Mouse (Mus musculus) erythroblast, embryonic 14.5 days (primary cell): ENCODE results near the gene Csmd2.

Source experiments
- GATA1 ChIP-seq: IDR thresholded peaks from 2 replicates; pipeline ENCODE4 v1.6.1; 2012; ENCODE audit warnings: low read length, inconsistent platforms, mixed read lengths
- TAL1 ChIP-seq: IDR thresholded peaks from 3 replicates; pipeline ENCODE4 v1.6.1; 2012; ENCODE audit warnings: low read length, inconsistent platforms, mixed read lengths

DNA sequence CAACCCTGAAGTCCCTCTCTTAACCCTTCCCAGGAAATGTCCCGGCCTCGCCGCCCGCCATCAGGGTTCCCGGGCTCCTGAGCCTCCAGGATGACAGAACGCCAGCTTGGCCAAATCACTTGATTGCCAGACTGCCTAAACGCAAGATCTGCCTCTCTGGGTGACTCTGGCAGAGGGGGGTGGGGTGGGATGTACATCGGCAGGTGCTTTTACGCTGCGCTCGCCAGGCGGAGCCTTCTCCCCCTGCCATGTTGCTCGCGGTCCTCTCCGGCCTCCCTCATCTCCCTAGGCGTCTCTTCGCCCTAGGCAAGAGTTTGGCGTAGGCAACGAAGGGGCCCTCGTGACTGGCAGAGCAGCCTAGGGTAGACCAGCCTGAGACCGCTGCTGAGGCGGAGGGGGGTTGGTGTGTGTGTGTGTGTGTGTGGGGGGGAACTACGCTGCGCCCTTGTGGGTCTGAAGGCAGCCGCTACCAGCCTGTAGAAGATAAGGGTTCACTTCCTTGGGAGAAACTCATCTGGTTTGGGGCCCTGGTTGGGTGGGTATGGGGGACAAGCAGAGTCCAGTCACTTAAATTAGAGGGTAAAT lies 1.1 kb upstream of the Csmd2 start:
- no peak for TF ChIP-seq TAL1
- TF ChIP-seq GATA1 = no peak
